Mouse (Mus musculus) cortical plate, adult 2 months (tissue): ENCODE results near the gene Anapc2.

Experiments
- CTCF ChIP-seq: fragments of 200-500 bp; IDR thresholded peaks from 2 replicates; pipeline ENCODE4 v1.5.1; 2011; ENCODE audit warnings: mild to moderate bottlenecking, control low read depth, low read length; ENCODE audit not compliant: insufficient read depth; ENCODE audit errors: extremely low read depth
- POLR2A ChIP-seq: fragments of 200-500 bp; IDR thresholded peaks from 2 replicates; pipeline ENCODE4 v1.6.1; 2011; ENCODE audit warnings: mild to moderate bottlenecking, low read length, control low read depth; ENCODE audit not compliant: insufficient read depth; ENCODE audit errors: extremely low read depth

- TF ChIP-seq CTCF (no peak), POLR2A (no peak)
Observed at GRCm38 (mm10) chr2:25262795-25263622, 9.3 kb upstream of the Anapc2 start.
